ENCODE assay signal across 8 mouse cellular contexts in the genomic region with DNA sequence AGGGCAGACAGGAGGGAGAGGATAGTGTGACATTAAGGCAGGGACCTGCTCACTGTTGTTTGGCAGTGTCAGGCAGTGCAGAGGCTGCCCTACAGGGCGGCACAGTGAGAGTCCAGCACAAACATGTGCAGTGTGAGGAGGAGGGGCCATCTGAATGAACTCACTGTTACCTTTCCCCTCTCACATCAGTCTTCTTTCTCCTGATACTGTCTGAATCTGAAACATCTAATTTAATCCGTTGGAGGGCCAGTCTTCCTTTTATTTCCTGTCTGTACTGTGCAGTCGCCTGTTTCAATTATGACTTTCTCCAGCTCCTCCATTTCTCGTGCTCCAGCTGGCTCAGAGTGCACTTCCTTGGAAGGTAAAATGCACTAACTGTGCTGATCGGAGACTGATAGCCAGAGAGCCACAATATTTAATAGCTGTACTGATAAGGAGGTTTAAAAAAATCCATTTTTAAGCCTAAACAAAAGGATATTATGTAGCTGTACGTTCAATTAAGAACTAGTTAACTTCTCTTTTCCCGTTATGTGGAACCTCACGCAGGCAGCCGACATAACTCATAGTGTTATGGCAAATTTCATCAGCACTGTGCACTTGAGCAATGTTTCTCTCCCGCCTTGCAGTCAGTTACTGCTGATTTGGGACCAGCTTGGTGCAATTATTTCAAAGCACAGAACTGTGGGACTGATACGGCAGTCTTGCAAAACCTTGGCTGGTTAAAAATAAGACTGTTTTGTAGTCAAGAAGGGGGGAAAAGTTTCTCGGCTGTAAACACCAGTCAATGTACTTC.
A peak's percentile ranks its signal among the peaks of the same experiment; 100 is the strongest.
DNase-seq lines count a peak whose midpoint lies in the region; ATAC-seq and TF ChIP-seq lines count a peak whose summit lies in the region.
"Had no signal": no experiment of that assay in that cellular context is flagged by ENCODE, and none has a peak within 500 bp of the region (broad histone marks: within the 10 kb centered on the region; RNA-seq: fewer than 3 reads in every experiment).

No protein-coding gene starts in this region.

- no peaks in the 10 kb centered on the region for H3K27me3 ChIP-seq in limb, embryonic 14.5 days (ENCODE audit: control insufficient read depth, insufficient read depth, low read length)

- H3K4me1 ChIP-seq in limb, embryonic 14.5 days (ENCODE audit: control insufficient read depth, insufficient read depth, low read length), result peaks cover 19% of the 10 kb centered on the region

- peak overlapping the region; percentile 70 for H3K27ac ChIP-seq in limb, embryonic 14.5 days (replicated peaks; ENCODE audit: low read depth, low read length)
- H3K27ac ChIP-seq: macrophage had no signal

- H3K4me2 ChIP-seq in limb, embryonic 14.5 days (replicated peaks; ENCODE audit: low read depth, low read length, severe bottlenecking), result peak overlapping the region; percentile 35; the same call in 1 of the 2 replicates

- H3K4me3 ChIP-seq in limb, embryonic 14.5 days (replicated peaks; ENCODE audit: low read length), result no peak overlapping the region

- no peaks in the 10 kb centered on the region for H3K36me3 ChIP-seq in limb, embryonic 14.5 days (ENCODE audit: control insufficient read depth, insufficient read depth, low read length)

- peak; percentile 80 for ATAC-seq in limb, embryonic 14.5 days (ENCODE audit: low FRiP score, low read depth)

- no peak for TF ChIP-seq POLR2A in limb, embryonic 14.5 days (IDR thresholded peaks at IDR 0.05; ENCODE audit: borderline replicate concordance, extremely low read depth, insufficient read depth, insufficient read length)

- H3K9ac ChIP-seq in limb, embryonic 14.5 days (ENCODE audit: low read depth, low read length, severe bottlenecking), result no peak overlapping the region

- DNase-seq in urinary bladder, adult 18-20 months (ENCODE audit: low spot score in 2 of 2), result peak; percentile 12 to 18
- DNase-seq in urinary bladder, adult 2 months (ENCODE audit: low spot score), result no peak
- peak; percentile 48 for DNase-seq in forelimb bud, embryonic 11.5 days (ENCODE audit: low read depth, low spot score)
- no peak for DNase-seq in limb, embryonic 14.5 days (ENCODE audit: low spot score)
- DNase-seq in retina, postnatal 1 day, result peak; percentile 45
- no peak for DNase-seq in thymus, postnatal 25 days
- DNase-seq in spleen, postnatal 4 days (ENCODE audit: low spot score in 2 of 2), result no peak

- 12% methylated on average over 12 of the region's 12 CpGs for WGBS in limb, embryonic 14.5 days

- H3K9me3 ChIP-seq in limb, embryonic 14.5 days (ENCODE audit: control insufficient read depth, low read length), result peaks cover 9% of the 10 kb centered on the region; the same call in 1 of the 2 replicates

Comparison
In these comparisons a context has a peak if more than half of its experiments do, and no peak if none do; other contexts are left out.
1. DNase-seq: peak in urinary bladder, adult 18-20 months (2 of 2), forelimb bud, embryonic 11.5 days (single experiment) and retina, postnatal 1 day (single experiment); none in urinary bladder, adult 2 months (single experiment), limb, embryonic 14.5 days (single experiment), thymus, postnatal 25 days (single experiment) and spleen, postnatal 4 days (0 of 2).